Mouse (Mus musculus): ENCODE data around the gene Cope.

The Cope gene

GRCm38 (mm10) chr8:70347443-70347842, 45.1 kb downstream of the Cope start:
- DNase-seq (ENCODE audit: low spot score in 2 of 2) = no peak

GRCm38 (mm10) chr8:70347860-70348420, 45.6 kb downstream of the Cope start:
- DNase-seq (ENCODE audit: low spot score in 2 of 2) = no peak

GRCm38 (mm10) chr8:70351035-70351999, 49.0 kb downstream of the Cope start:
- no peak for DNase-seq (ENCODE audit: low spot score in 2 of 2)

GRCm38 (mm10) chr8:70352000-70352384, 49.7 kb downstream of the Cope start:
- no peak for DNase-seq (ENCODE audit: low spot score in 2 of 2)

- DNase-seq (ENCODE audit: low spot score in 2 of 2) = no peak
Observed at GRCm38 (mm10) chr8:70352657-70353151, 50.4 kb downstream of the Cope start.

GRCm38 (mm10) chr8:70353194-70353817, 51.0 kb downstream of the Cope start, which contains the start of gene Upf1:
Gene Upf1, minus strand, starts transcription at chr8:70353278.
- peak; percentile 99 for DNase-seq (ENCODE audit: low spot score in 2 of 2)

- DNase-seq (ENCODE audit: low spot score in 2 of 2) = no peak
Observed at GRCm38 (mm10) chr8:70354004-70354403, 51.7 kb downstream of the Cope start.

GRCm38 (mm10) chr8:70356111-70356510, 53.8 kb downstream of the Cope start:
- no peak for DNase-seq (ENCODE audit: low spot score in 2 of 2)

- no peak for DNase-seq (ENCODE audit: low spot score in 2 of 2)
Observed at GRCm38 (mm10) chr8:70359411-70359810, 57.1 kb downstream of the Cope start.

- peak in 1 of 2 experiments; percentile 23 for DNase-seq (ENCODE audit: low spot score in 2 of 2)
Observed at GRCm38 (mm10) chr8:70360769-70361168, 58.5 kb downstream of the Cope start.

- DNase-seq (ENCODE audit: low spot score in 2 of 2) = no peak
Observed at GRCm38 (mm10) chr8:70361484-70362032, 59.2 kb downstream of the Cope start.
